Mouse (Mus musculus): ENCODE data around the gene Hmg20b. TPM values are rescaled to one million over a fixed set of nuclear protein-coding genes. Genes with fewer than 3 reads are reported as not detected.
A peak's percentile ranks its signal among the peaks of the same experiment; 100 is the strongest.

Hmg20b gene
- polyA plus RNA-seq, 1 experiment from 2014 or later: 99.8 TPM

- Histone ChIP-seq H3K27ac (ENCODE audit: low read depth, low read length) (peak overlapping the region; percentile 87), H3K4me2 (replicated peaks; ENCODE audit: low read depth) (peak overlapping the region; percentile 95), H3K9me3 (ENCODE audit: control insufficient read depth) (no peaks in the 10 kb centered on the region), H3K36me3 (ENCODE audit: control insufficient read depth, insufficient read depth) (peaks cover 17% of the 10 kb centered on the region; the same call in 1 of the 2 replicates), H3K4me1 (replicated peaks; ENCODE audit: control insufficient read depth, insufficient read depth, low read length) (peaks cover 15% of the 10 kb centered on the region), H3K27me3 (replicated peaks; ENCODE audit: control insufficient read depth, insufficient read depth, low read length) (no peaks in the 10 kb centered on the region), H3K4me3 (ENCODE audit: low read depth, low read length) (peak overlapping the region; percentile 78), H3K9ac (ENCODE audit: low read depth, low read length) (peak overlapping the region; percentile 78)
- no peak for TF ChIP-seq CTCF (IDR thresholded peaks at IDR 0.05; ENCODE audit: low read depth)
- 24% methylated on average over 4 of the region's 4 CpGs for WGBS
- no peak for ATAC-seq
Observed at GRCm38 (mm10) chr10:81358209-81358608, 7.9 kb upstream of the Hmg20b start.

- H3K36me3 ChIP-seq (ENCODE audit: control insufficient read depth, insufficient read depth): peaks cover 9% of the 10 kb centered on the region; the same call in 1 of the 2 replicates
- peak within 1 kb of the TSS; percentile 95 for H3K4me2 ChIP-seq (replicated peaks; ENCODE audit: low read depth)
- peak within 1 kb of the TSS; percentile 87 for H3K27ac ChIP-seq (ENCODE audit: low read depth, low read length)
- peak within 1 kb of the TSS; percentile 78 for H3K4me3 ChIP-seq (ENCODE audit: low read depth, low read length)
- H3K4me1 ChIP-seq (replicated peaks; ENCODE audit: control insufficient read depth, insufficient read depth, low read length): peaks cover 9% of the 10 kb centered on the region
- ATAC-seq: peak; percentile 78
- peak within 1 kb of the TSS; percentile 78 for H3K9ac ChIP-seq (ENCODE audit: low read depth, low read length)
- WGBS: 2% methylated on average over 73 of the region's 79 CpGs
- H3K27me3 ChIP-seq (replicated peaks; ENCODE audit: control insufficient read depth, insufficient read depth, low read length): no peaks in the 10 kb centered on the region
- H3K9me3 ChIP-seq (ENCODE audit: control insufficient read depth): no peaks in the 10 kb centered on the region
- no peak for TF ChIP-seq CTCF (IDR thresholded peaks at IDR 0.05; ENCODE audit: low read depth)
Observed at GRCm38 (mm10) chr10:81356991-81357844, 6.9 kb upstream of the Hmg20b start, which contains the start of gene Mfsd12. Gene Mfsd12 (plus strand): TSS chr10:81357491.

- H3K4me3 ChIP-seq (ENCODE audit: low read depth, low read length): peak overlapping the region; percentile 78
- no peaks in the 10 kb centered on the region for H3K27me3 ChIP-seq (replicated peaks; ENCODE audit: control insufficient read depth, insufficient read depth, low read length)
- peak overlapping the region; percentile 78; the same call in 1 of the 2 replicates for H3K9ac ChIP-seq (ENCODE audit: low read depth, low read length)
- TF ChIP-seq CTCF (IDR thresholded peaks at IDR 0.05; ENCODE audit: low read depth): no peak
- peak overlapping the region; percentile 95 for H3K4me2 ChIP-seq (replicated peaks; ENCODE audit: low read depth)
- peaks cover 3% of the 10 kb centered on the region; the same call in 1 of the 2 replicates for H3K36me3 ChIP-seq (ENCODE audit: control insufficient read depth, insufficient read depth)
- no peaks in the 10 kb centered on the region for H3K9me3 ChIP-seq (ENCODE audit: control insufficient read depth)
- ATAC-seq: no peak
- WGBS: 34% methylated on average over 12 of the region's 12 CpGs
- H3K27ac ChIP-seq (ENCODE audit: low read depth, low read length): no peak overlapping the region
- peaks cover 6% of the 10 kb centered on the region; the same call in 1 of the 2 replicates for H3K4me1 ChIP-seq (replicated peaks; ENCODE audit: control insufficient read depth, insufficient read depth, low read length)
Observed at GRCm38 (mm10) chr10:81356352-81356990, 6.2 kb upstream of the Hmg20b start.

GRCm38 (mm10) chr10:81355533-81355932 lies 5.3 kb upstream of the Hmg20b start:
- Histone ChIP-seq H3K4me3 (ENCODE audit: low read depth, low read length) (no peak overlapping the region), H3K9ac (ENCODE audit: low read depth, low read length) (no peak overlapping the region), H3K36me3 (ENCODE audit: control insufficient read depth, insufficient read depth) (no peaks in the 10 kb centered on the region), H3K4me1 (replicated peaks; ENCODE audit: control insufficient read depth, insufficient read depth, low read length) (peaks cover 6% of the 10 kb centered on the region; the same call in 1 of the 2 replicates), H3K4me2 (replicated peaks; ENCODE audit: low read depth) (no peak overlapping the region), H3K27ac (ENCODE audit: low read depth, low read length) (no peak overlapping the region), H3K27me3 (replicated peaks; ENCODE audit: control insufficient read depth, insufficient read depth, low read length) (no peaks in the 10 kb centered on the region), H3K9me3 (ENCODE audit: control insufficient read depth) (no peaks in the 10 kb centered on the region)
- TF ChIP-seq CTCF (IDR thresholded peaks at IDR 0.05; ENCODE audit: low read depth): no peak
- WGBS: 91% methylated on average over 4 of the region's 4 CpGs
- ATAC-seq: no peak

GRCm38 (mm10) chr10:81354738-81355477 lies 4.6 kb upstream of the Hmg20b start:
- H3K27ac ChIP-seq (ENCODE audit: low read depth, low read length): no peak overlapping the region; the same call in 1 of the 2 replicates
- no peak for TF ChIP-seq CTCF (IDR thresholded peaks at IDR 0.05; ENCODE audit: low read depth)
- H3K9ac ChIP-seq (ENCODE audit: low read depth, low read length): no peak overlapping the region
- no peak overlapping the region for H3K4me2 ChIP-seq (replicated peaks; ENCODE audit: low read depth)
- H3K9me3 ChIP-seq (ENCODE audit: control insufficient read depth): no peaks in the 10 kb centered on the region
- H3K27me3 ChIP-seq (replicated peaks; ENCODE audit: control insufficient read depth, insufficient read depth, low read length): no peaks in the 10 kb centered on the region
- WGBS: 69% methylated on average over 9 of the region's 9 CpGs
- no peak for ATAC-seq
- H3K4me3 ChIP-seq (ENCODE audit: low read depth, low read length): no peak overlapping the region
- peaks cover 6% of the 10 kb centered on the region; the same call in 1 of the 2 replicates for H3K4me1 ChIP-seq (replicated peaks; ENCODE audit: control insufficient read depth, insufficient read depth, low read length)
- H3K36me3 ChIP-seq (ENCODE audit: control insufficient read depth, insufficient read depth): no peaks in the 10 kb centered on the region
